Mouse (Mus musculus) limb, embryonic 12.5 days (tissue): ENCODE measurements around the gene Saa4. TPM values are rescaled to one million over a fixed set of nuclear protein-coding genes. Genes with fewer than 3 reads are reported as not detected.
"Not testable (repeated sequence)": the region's sequence is repeated elsewhere in the genome, so short reads cannot be mapped to it uniquely, and the experiment has no call there.

Source experiments
- ATAC-seq: fragments of 200-750 bp; cut with Nextera tagmentation; 2 replicates; pipeline ENCODE4 v1.8.0; 2017; ENCODE audit warnings: low read depth, moderate TSS enrichment; ENCODE audit not compliant: insufficient number of reproducible peaks, insufficient read depth, low FRiP score, low TSS enrichment
- H3K27ac ChIP-seq: fragments of 300-500 bp; sonication (generic); 2 replicates; pipeline ENCODE4 v1.5.1; 2016; ENCODE audit warnings: mild to moderate bottlenecking, moderate library complexity
- H3K27me3 ChIP-seq: fragments of 300-500 bp; sonication (generic); 2 replicates; pipeline ENCODE4 v1.6.1; 2016; ENCODE audit warnings: mild to moderate bottlenecking, moderate library complexity
- H3K36me3 ChIP-seq: fragments of 300-500 bp; sonication (generic); 2 replicates; pipeline ENCODE4 v1.6.1; 2016; ENCODE audit warnings: mild to moderate bottlenecking, moderate library complexity
- H3K4me1 ChIP-seq: fragments of 300-500 bp; sonication (generic); replicated peaks from 2 replicates; pipeline ENCODE4 v1.6.1; 2016
- H3K4me2 ChIP-seq: fragments of 300-500 bp; sonication (generic); 2 replicates; pipeline ENCODE4 v1.6.1; 2016; ENCODE audit warnings: mild to moderate bottlenecking, moderate library complexity
- H3K4me3 ChIP-seq: fragments of 300-500 bp; sonication (generic); replicated peaks from 2 replicates; pipeline ENCODE4 v1.5.1; 2016; ENCODE audit warnings: mild to moderate bottlenecking
- H3K9ac ChIP-seq: fragments of 300-500 bp; sonication (generic); replicated peaks from 2 replicates; pipeline ENCODE4 v1.6.1; 2016; ENCODE audit warnings: mild to moderate bottlenecking, moderate library complexity
- H3K9me3 ChIP-seq: fragments of 300-500 bp; sonication (generic); 2 replicates; pipeline ENCODE4 v1.6.1; 2016; ENCODE audit warnings: mild to moderate bottlenecking, moderate library complexity
- WGBS: fragments of 180-500 bp; shearing (Covaris S2); methylation state at CpG from one replicate; pipeline ENCODE4 v1.1.7; 2016; 5-methylcytosine and 5-hydroxymethylcytosine counted together
- polyA plus RNA-seq: library from polyadenylated mRNA; unstranded; fragments of >200 nt; fragmentation: Nextera tagmentation; extraction: Ambion mirVana; gene quantifications from 2 replicates; pipeline ENCODE4 v1.2.1, GENCODE M21; 2016

The Saa4 gene
- not detected in 2 replicates for polyA plus RNA-seq

DNA sequence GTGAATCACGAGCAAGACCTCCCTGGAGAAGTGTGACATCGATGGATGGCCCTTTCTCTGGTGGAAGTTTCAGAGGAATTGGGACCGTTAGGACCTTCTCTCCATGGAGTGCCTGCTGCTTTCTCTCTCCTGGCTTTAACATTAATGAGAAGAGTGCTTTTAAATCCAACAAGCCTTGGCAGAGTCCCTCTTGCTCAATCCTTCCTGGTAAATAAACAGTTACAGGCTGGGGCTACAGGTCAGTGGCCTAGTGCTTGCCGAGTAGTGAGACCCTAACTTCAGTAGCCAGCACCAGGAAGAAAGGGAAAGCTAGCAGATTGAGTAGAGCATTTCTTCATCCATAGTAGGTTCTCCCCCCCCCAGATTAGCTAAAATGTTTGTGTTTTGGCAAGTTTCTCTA, at the start of gene Saa4:
Gene Saa4 (minus strand): TSS at position 146 of the 400 bp plus-strand sequence.
- no peak for ATAC-seq
- Histone ChIP-seq H3K9ac (no peak within 1 kb of the TSS), H3K4me3 (no peak within 1 kb of the TSS), H3K27ac (no peak within 1 kb of the TSS), H3K4me2 (no peak within 1 kb of the TSS), H3K27me3 (no peaks in the 10 kb centered on the region), H3K36me3 (no peaks in the 10 kb centered on the region), H3K4me1 (no peaks in the 10 kb centered on the region), H3K9me3 (no peaks in the 10 kb centered on the region)
- 71% methylated on average over 4 of the region's 4 CpGs for WGBS

DNA sequence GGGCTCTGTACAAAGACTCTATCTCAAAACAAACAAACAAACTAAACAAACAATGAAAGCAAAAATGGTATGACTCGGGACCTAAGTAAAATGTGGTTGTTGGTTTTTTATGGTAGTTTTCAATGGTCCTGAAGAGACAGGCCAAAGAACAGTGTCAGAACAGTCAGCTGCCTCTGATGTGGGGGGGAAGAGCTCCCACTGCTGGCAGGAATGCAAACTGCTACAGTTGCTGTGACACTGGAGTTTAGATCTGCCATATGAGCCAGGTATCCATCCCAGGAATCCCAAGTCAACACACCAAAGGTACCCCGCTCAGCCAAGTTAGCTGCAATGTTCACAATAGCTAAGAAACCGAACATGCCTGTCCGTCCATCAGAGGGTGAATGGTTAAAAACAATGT, 38.3 kb upstream of the Saa4 start:
- peaks cover 87% of the 10 kb centered on the region for H3K36me3 ChIP-seq
- no peak for ATAC-seq
- 62% methylated on average over 4 of the region's 4 CpGs for WGBS

DNA sequence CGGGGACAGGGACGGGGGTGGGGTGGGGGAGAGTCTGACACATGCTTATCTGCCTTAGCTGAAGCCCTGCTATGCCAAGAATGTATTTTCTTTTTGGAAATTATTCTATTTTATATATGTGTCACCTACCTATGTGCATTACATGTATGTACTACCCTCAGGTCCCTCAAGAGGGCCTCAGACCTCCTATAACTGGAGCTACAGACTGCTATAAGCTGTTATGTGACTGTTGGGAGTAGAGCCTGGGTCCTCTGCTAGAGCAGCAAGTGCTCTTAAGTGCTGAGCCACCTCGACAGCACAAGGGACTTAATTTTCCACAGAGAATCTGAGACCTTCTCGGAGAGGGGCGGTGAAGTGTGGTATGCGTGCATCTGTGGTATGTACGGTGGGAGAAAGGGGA, 36.0 kb upstream of the Saa4 start:
- H3K27me3 ChIP-seq = no peaks in the 10 kb centered on the region
- 91% methylated on average over 7 of the region's 7 CpGs for WGBS
- no peak overlapping the region for H3K4me2 ChIP-seq
- H3K36me3 ChIP-seq = peaks cover 85% of the 10 kb centered on the region
- H3K9ac ChIP-seq = no peak overlapping the region
- no peaks in the 10 kb centered on the region for H3K4me1 ChIP-seq
- no peak overlapping the region for H3K4me3 ChIP-seq
- no peaks in the 10 kb centered on the region for H3K9me3 ChIP-seq
- H3K27ac ChIP-seq = no peak overlapping the region
- ATAC-seq = no peak

More for the DNA sequence above, 38.3 kb upstream of the Saa4 start:
- Histone ChIP-seq H3K4me2 (no peak overlapping the region), H3K27ac (no peak overlapping the region), H3K27me3 (no peaks in the 10 kb centered on the region), H3K4me3 (no peak overlapping the region), H3K9me3 (no peaks in the 10 kb centered on the region), H3K4me1 (no peaks in the 10 kb centered on the region), H3K9ac (no peak overlapping the region)

DNA sequence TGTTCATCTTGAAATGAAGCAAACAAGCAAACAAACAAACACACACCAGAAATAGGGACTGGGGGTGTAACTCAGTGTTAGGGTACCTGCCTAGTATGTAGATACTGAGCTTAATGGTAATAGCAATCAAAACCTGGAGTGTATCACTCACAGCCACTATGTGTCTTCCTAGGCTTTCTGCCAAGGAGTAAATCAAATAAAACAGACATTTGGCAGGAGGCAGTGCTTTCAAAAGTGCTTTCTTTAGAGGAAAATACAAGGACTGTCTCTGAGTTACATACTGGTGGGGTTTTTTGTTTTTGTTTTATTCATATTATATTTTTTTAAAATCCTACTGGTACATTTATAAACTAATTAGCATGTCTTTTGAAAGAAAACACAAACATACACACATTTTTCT, 35.0 kb upstream of the Saa4 start:
- Histone ChIP-seq H3K36me3 (peaks cover 85% of the 10 kb centered on the region), H3K4me3 (no peak overlapping the region), H3K9me3 (no peaks in the 10 kb centered on the region), H3K27ac (no peak overlapping the region), H3K4me2 (no peak overlapping the region), H3K4me1 (no peaks in the 10 kb centered on the region), H3K27me3 (no peaks in the 10 kb centered on the region), H3K9ac (no peak overlapping the region)
- ATAC-seq = no peak

DNA sequence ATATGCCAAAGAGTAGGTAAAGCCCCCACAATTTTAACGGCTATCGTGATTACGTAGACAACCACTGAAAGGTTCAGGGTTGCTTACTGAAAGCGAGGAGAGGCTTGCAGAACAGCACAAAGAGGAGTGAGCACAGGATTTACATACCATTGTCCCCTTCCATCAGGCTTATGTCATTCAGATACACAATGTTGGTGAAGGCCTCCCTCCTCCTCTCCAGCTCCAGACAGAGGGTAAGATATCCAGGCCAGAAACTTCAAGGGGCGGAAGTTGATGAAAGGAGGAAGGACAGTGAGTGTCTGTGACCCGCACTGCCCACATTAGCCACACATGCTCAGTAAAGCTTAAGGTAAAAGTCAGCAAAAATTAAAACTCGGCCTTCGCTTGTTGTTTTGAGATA, 32.3 kb upstream of the Saa4 start:
- no peaks in the 10 kb centered on the region for H3K27me3 ChIP-seq
- no peak overlapping the region for H3K4me3 ChIP-seq
- H3K9ac ChIP-seq = no peak overlapping the region
- 89% methylated on average over 8 of the region's 8 CpGs for WGBS
- no peak overlapping the region for H3K27ac ChIP-seq
- no peaks in the 10 kb centered on the region for H3K9me3 ChIP-seq
- H3K4me1 ChIP-seq = no peaks in the 10 kb centered on the region
- H3K4me2 ChIP-seq = no peak overlapping the region
- peaks cover 97% of the 10 kb centered on the region for H3K36me3 ChIP-seq
- no peak for ATAC-seq

DNA sequence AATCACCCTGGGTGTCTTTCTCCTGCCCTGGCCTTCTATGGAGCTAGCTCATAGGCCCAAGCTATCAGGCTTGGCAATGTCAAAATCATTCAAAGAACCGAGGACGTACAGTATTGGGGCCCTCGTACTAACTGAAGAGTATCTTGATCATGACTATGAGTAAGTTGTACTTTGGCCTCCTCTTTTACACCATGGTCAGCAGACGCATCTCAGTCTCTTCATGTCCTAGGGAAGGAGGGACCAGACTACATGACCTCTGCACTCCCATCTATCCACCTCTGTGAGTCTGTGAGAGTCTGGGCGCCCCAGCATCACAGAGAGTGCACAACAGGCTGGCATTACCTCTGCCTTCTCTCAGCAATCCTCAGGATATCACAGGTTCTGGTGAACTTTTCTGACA, 30.2 kb upstream of the Saa4 start:
- H3K9me3 ChIP-seq = no peaks in the 10 kb centered on the region
- no peaks in the 10 kb centered on the region for H3K27me3 ChIP-seq
- no peak overlapping the region for H3K4me2 ChIP-seq
- no peak overlapping the region for H3K27ac ChIP-seq
- no peak overlapping the region for H3K9ac ChIP-seq
- ATAC-seq = no peak
- no peaks in the 10 kb centered on the region for H3K4me1 ChIP-seq
- whole genome bisulfite sequencing = 94% methylated on average over 5 of the region's 5 CpGs
- peaks cover 85% of the 10 kb centered on the region for H3K36me3 ChIP-seq
- H3K4me3 ChIP-seq = no peak overlapping the region

DNA sequence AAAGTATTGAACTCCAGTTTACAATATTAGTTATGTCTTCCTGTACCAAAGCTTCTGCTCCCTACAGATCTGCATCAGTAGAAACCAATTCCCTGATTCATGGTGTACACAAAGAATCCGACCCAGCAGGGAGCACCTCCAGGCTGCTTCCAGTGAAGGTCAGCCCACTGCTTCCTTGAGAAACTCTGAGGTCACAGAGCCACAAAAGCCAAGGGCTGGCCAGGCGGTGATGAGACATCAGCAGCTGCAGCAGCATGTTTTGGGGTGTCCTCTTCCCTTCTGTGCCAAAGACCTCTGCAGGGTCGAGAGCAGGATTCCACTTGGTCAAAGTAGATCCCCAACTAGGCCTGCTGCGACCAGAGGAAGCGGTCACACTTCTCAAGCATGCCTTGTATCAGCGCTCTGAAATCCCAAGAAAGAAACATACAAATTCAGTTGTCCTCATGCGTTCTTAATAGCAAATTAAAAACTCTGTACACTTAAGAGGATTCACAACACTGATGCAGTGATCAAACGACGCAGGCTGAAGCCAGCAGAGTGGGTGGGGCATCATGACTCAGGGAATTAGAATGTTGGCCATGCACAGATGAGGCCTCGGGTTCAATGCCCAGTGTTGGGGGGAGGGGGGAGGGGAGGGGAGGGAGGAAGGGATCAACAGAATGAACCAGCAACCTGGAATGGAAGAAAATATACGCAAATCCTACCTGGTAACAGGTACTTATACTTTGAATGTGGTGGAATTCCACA, 28.8 kb upstream of the Saa4 start:
- Histone ChIP-seq H3K27me3 (no peaks in the 10 kb centered on the region), H3K27ac (no peak overlapping the region), H3K4me1 (no peaks in the 10 kb centered on the region), H3K9ac (no peak overlapping the region), H3K9me3 (no peaks in the 10 kb centered on the region), H3K36me3 (peaks cover 71% of the 10 kb centered on the region), H3K4me2 (no peak overlapping the region), H3K4me3 (no peak overlapping the region)
- ATAC-seq = no peak
- WGBS = 81% methylated on average over 11 of the region's 11 CpGs

DNA sequence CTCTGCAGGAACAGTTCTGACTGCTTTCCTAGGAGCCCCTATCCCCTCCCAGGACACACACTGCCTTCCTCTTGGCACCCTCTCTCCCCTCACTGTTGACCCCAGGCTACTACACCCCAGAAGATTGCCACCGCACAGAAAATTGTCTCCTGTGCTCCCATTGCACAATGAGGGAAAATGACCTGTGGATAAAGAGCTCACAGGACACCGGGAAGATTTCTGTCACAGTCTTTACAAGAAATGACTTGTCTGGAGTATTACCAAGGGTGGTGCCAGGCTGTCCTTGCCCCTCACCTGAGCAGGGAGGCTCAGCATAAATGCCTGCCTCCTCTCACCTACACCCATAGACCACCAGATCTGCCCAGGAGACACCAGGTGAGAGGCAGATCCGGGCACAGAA, 19.1 kb upstream of the Saa4 start, which contains the start of gene Saa2:
Gene Saa2 (plus strand): TSS at position 301 of the 400 bp plus-strand sequence.
- H3K4me2 ChIP-seq = no peak within 1 kb of the TSS
- H3K9me3 ChIP-seq = no peaks in the 10 kb centered on the region
- H3K27ac ChIP-seq = no peak within 1 kb of the TSS
- H3K36me3 ChIP-seq = no peaks in the 10 kb centered on the region
- WGBS = 70% methylated on average over 3 of the region's 3 CpGs
- no peak for ATAC-seq
- no peak within 1 kb of the TSS for H3K4me3 ChIP-seq
- no peaks in the 10 kb centered on the region for H3K4me1 ChIP-seq
- H3K9ac ChIP-seq = no peak within 1 kb of the TSS
- H3K27me3 ChIP-seq = no peaks in the 10 kb centered on the region

DNA sequence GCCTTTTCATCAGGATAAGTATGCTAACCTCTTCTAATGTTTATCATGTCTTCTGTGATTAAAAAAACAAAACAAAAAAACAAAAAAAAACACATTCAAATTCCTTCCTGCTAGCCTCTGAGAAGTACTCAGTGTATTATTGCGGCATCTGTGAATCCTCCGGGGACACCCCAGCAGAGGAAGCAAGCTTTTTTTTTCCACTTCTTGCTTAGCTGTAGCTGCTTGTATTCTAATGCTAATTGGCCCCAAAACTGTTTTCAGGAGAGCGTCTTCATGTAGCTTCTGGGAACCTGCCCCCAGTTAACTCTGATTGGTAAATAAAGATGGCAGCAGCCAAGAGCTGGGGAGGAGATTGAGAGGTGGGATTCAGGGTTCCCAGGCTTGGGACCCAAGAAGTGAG, 16.1 kb upstream of the Saa4 start:
- 66% methylated on average over 3 of the region's 3 CpGs for WGBS
- ATAC-seq = no peak

DNA sequence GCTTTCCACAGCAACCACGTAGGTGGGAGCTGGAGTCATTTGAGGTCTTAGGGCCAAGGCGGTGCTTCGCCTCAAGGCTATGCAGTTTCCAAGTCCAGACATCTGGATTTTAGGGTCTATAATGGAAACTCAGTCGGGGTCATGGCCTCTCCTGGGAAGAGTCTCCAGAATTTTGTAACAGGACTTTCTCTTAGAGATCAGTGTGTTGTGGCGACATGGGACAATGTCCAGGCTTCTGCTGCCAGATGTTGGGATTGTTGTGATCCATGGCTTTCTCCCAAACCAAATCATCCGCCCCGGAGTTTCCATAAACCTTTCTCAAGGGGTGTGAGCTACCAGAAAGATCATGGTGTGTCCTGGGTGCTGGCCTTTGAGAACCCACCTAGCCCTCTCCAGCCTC, 14.0 kb upstream of the Saa4 start:
- no peak for ATAC-seq
- H3K27ac ChIP-seq = no peak overlapping the region
- 49% methylated on average over 7 of the region's 7 CpGs for WGBS
- no peak overlapping the region for H3K4me3 ChIP-seq
- no peaks in the 10 kb centered on the region for H3K27me3 ChIP-seq
- H3K36me3 ChIP-seq = no peaks in the 10 kb centered on the region
- no peaks in the 10 kb centered on the region for H3K4me1 ChIP-seq
- H3K9me3 ChIP-seq = no peaks in the 10 kb centered on the region
- H3K9ac ChIP-seq = no peak overlapping the region
- no peak overlapping the region for H3K4me2 ChIP-seq

More for the DNA sequence above, 16.1 kb upstream of the Saa4 start:
- no peak overlapping the region for H3K9ac ChIP-seq
- no peak overlapping the region for H3K27ac ChIP-seq
- H3K4me1 ChIP-seq = no peaks in the 10 kb centered on the region
- H3K36me3 ChIP-seq = no peaks in the 10 kb centered on the region
- H3K27me3 ChIP-seq = no peaks in the 10 kb centered on the region
- H3K4me2 ChIP-seq = no peak overlapping the region
- H3K4me3 ChIP-seq = no peak overlapping the region
- H3K9me3 ChIP-seq = no peaks in the 10 kb centered on the region

DNA sequence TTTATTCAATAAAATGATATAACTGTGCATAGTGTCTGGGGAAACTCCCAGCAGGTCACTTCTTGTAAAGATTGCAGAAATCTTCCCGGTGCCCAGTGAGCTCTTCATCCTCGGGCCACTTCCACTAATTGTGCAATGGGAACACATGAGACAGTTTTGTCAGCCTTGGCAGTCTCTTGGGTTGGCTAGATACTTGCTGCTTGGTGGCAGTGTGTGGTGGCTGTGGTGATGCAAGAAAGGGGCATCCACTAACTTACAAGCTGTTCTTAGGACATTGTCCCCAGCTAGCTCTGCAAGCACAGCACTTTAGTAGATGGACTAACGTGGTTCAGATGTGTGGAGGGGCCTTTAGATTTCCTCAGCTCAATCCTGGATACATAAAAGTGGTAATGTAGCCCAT, 13.4 kb upstream of the Saa4 start:
- no peak overlapping the region for H3K4me2 ChIP-seq
- H3K9me3 ChIP-seq = no peaks in the 10 kb centered on the region
- no peak overlapping the region for H3K27ac ChIP-seq
- H3K4me3 ChIP-seq = no peak overlapping the region
- no peaks in the 10 kb centered on the region for H3K27me3 ChIP-seq
- WGBS = 61% methylated on average over 3 of the region's 3 CpGs
- H3K9ac ChIP-seq = no peak overlapping the region
- no peaks in the 10 kb centered on the region for H3K36me3 ChIP-seq
- H3K4me1 ChIP-seq = no peaks in the 10 kb centered on the region
- no peak for ATAC-seq

DNA sequence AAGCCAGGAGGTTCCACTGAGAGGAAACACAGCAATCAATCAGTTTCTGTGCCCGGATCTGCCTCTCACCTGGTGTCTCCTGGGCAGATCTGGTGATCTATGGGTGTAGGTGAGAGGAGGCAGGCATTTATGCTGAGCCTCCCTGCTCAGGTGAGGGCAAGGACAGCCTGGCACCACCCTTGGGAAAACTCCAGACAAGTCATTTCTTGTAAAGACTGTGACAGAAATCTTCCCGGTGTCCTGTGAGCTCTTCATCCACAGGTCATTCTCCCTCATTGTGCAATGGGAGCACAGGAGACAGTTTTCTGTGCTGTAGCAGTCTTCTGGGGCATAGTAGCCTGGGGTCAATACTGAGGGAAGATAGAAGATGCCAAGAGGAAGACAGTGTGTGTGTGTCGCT, 10.5 kb upstream of the Saa4 start, which contains the start of gene Saa1:
Gene Saa1 (minus strand): TSS at position 101 of the 400 bp plus-strand sequence.
- not testable (repeated sequence) for H3K4me2 ChIP-seq, H3K27ac ChIP-seq, H3K4me1 ChIP-seq, H3K4me3 ChIP-seq, H3K36me3 ChIP-seq, H3K9ac ChIP-seq, H3K9me3 ChIP-seq, ATAC-seq, H3K27me3 ChIP-seq
- 76% methylated on average over 3 of the region's 3 CpGs for WGBS
